Mouse (Mus musculus) heart, embryonic 15.5 days (tissue): ENCODE data around the gene Acyp1. TPM values are rescaled to one million over a fixed set of nuclear protein-coding genes. Genes with fewer than 3 reads are reported as not detected.

ENCODE experiments used
- ATAC-seq: fragments of 200-750 bp; cut with Nextera tagmentation; replicated peaks from 2 replicates; pipeline ENCODE4 v1.8.0; 2017; ENCODE audit warnings: low read depth, moderate TSS enrichment; ENCODE audit not compliant: insufficient number of reproducible peaks, insufficient read depth, low FRiP score
- H3K27ac ChIP-seq: fragments of 300-500 bp; sonication (generic); 2 replicates; pipeline ENCODE4 v1.5.1; 2015; ENCODE audit warnings: mild to moderate bottlenecking, inconsistent platforms
- H3K27me3 ChIP-seq: fragments of 300-500 bp; sonication (generic); 2 replicates; pipeline ENCODE4 v1.6.1; 2015; ENCODE audit warnings: inconsistent platforms
- H3K36me3 ChIP-seq: fragments of 300-500 bp; sonication (generic); 2 replicates; pipeline ENCODE4 v1.6.1; 2015; ENCODE audit warnings: mild to moderate bottlenecking, inconsistent platforms
- H3K4me1 ChIP-seq: fragments of 300-500 bp; sonication (generic); replicated peaks from 2 replicates; pipeline ENCODE4 v1.6.1; 2015; ENCODE audit warnings: inconsistent platforms
- H3K4me2 ChIP-seq: fragments of 300-500 bp; sonication (generic); 2 replicates; pipeline ENCODE4 v1.6.1; 2015; ENCODE audit warnings: inconsistent platforms, mild to moderate bottlenecking, moderate library complexity
- H3K4me3 ChIP-seq: fragments of 300-500 bp; sonication (generic); 2 replicates; pipeline ENCODE4 v1.5.1; 2015; ENCODE audit warnings: mild to moderate bottlenecking, inconsistent platforms
- H3K9ac ChIP-seq: fragments of 300-500 bp; sonication (generic); 2 replicates; pipeline ENCODE4 v1.6.1; 2015; ENCODE audit warnings: mild to moderate bottlenecking, inconsistent platforms
- H3K9me3 ChIP-seq: fragments of 300-500 bp; sonication (generic); replicated peaks from 2 replicates; pipeline ENCODE4 v1.6.1; 2016; ENCODE audit warnings: inconsistent platforms
- WGBS: fragments of 180-500 bp; shearing (Covaris S2); methylation state at CpG from one replicate; pipeline ENCODE4 v1.1.7; 2015; ENCODE audit warnings: mixed read lengths; 5-methylcytosine and 5-hydroxymethylcytosine counted together
- polyA plus RNA-seq: library from polyadenylated mRNA; unstranded; fragments of >200 nt; fragmentation: Nextera tagmentation; extraction: Ambion mirVana; gene quantifications from 2 replicates; pipeline ENCODE4 v1.2.1, GENCODE M21; 2015

Gene Acyp1
- polyA plus RNA-seq = 57.5 and 71.7 TPM in 2 replicates

GRCm38 (mm10) chr12:85287809-85288485, at the start of gene Acyp1:
Acyp1 (minus strand) TSS chr12:85288438.
- H3K4me3 ChIP-seq = peak within 1 kb of the TSS; percentile 59
- H3K9ac ChIP-seq = peak within 1 kb of the TSS; percentile 65
- H3K27me3 ChIP-seq = no peaks in the 10 kb centered on the region
- H3K9me3 ChIP-seq = no peaks in the 10 kb centered on the region
- peak within 1 kb of the TSS; percentile 83 for H3K4me2 ChIP-seq
- H3K4me1 ChIP-seq = peaks cover 31% of the 10 kb centered on the region
- ATAC-seq = peak; percentile 58
- peak within 1 kb of the TSS; percentile 77 for H3K27ac ChIP-seq
- H3K36me3 ChIP-seq = no peaks in the 10 kb centered on the region
- 12% methylated on average over 21 of the region's 21 CpGs for WGBS

GRCm38 (mm10) chr12:85337567-85338311, 49.5 kb upstream of the Acyp1 start:
- Histone ChIP-seq H3K27me3 (no peaks in the 10 kb centered on the region), H3K9me3 (no peaks in the 10 kb centered on the region), H3K4me1 (peaks cover 22% of the 10 kb centered on the region), H3K36me3 (peaks cover 21% of the 10 kb centered on the region), H3K9ac (peak overlapping the region; percentile 96), H3K27ac (no peak overlapping the region), H3K4me2 (peak overlapping the region; percentile 77), H3K4me3 (peak overlapping the region; percentile 95)
- 55% methylated on average over 6 of the region's 6 CpGs for WGBS
- no peak for ATAC-seq

GRCm38 (mm10) chr12:85330153-85330552, 41.9 kb upstream of the Acyp1 start:
- Histone ChIP-seq H3K36me3 (peaks cover 80% of the 10 kb centered on the region), H3K27me3 (no peaks in the 10 kb centered on the region), H3K4me2 (no peak overlapping the region), H3K9ac (no peak overlapping the region), H3K4me1 (no peaks in the 10 kb centered on the region), H3K4me3 (no peak overlapping the region), H3K27ac (no peak overlapping the region), H3K9me3 (no peaks in the 10 kb centered on the region)
- no peak for ATAC-seq
- 84% methylated on average over 7 of the region's 7 CpGs for WGBS

- peaks cover 96% of the 10 kb centered on the region for H3K36me3 ChIP-seq
- no peak overlapping the region for H3K4me2 ChIP-seq
- 46% methylated on average over 3 of the region's 3 CpGs for WGBS
- no peaks in the 10 kb centered on the region for H3K9me3 ChIP-seq
- no peak overlapping the region for H3K27ac ChIP-seq
- ATAC-seq = no peak
- H3K27me3 ChIP-seq = no peaks in the 10 kb centered on the region
- H3K4me1 ChIP-seq = peaks cover 8% of the 10 kb centered on the region
- H3K9ac ChIP-seq = no peak overlapping the region
- H3K4me3 ChIP-seq = no peak overlapping the region
Measured at GRCm38 (mm10) chr12:85308651-85309050, 20.4 kb upstream of the Acyp1 start.

GRCm38 (mm10) chr12:85305247-85305892, 17.1 kb upstream of the Acyp1 start:
- 0 out of 2 replicates have a peak overlapping the region, but pooled peaks have one; percentile 25 for H3K4me3 ChIP-seq
- H3K9ac ChIP-seq = peak overlapping the region; percentile 47; the same call in 1 of the 2 replicates
- no peaks in the 10 kb centered on the region for H3K27me3 ChIP-seq
- WGBS = 37% methylated on average over 16 of the region's 16 CpGs
- peak; percentile 40; the same call in 1 of the 2 replicates for ATAC-seq
- H3K9me3 ChIP-seq = no peaks in the 10 kb centered on the region
- H3K4me1 ChIP-seq = peaks cover 8% of the 10 kb centered on the region
- peak overlapping the region; percentile 67 for H3K27ac ChIP-seq
- H3K36me3 ChIP-seq = peaks cover 94% of the 10 kb centered on the region
- H3K4me2 ChIP-seq = peak overlapping the region; percentile 53

GRCm38 (mm10) chr12:85304725-85305124, 16.5 kb upstream of the Acyp1 start:
- Histone ChIP-seq H3K4me3 (no peak overlapping the region), H3K4me2 (no peak overlapping the region), H3K9ac (no peak overlapping the region), H3K27ac (no peak overlapping the region), H3K4me1 (peaks cover 8% of the 10 kb centered on the region), H3K9me3 (no peaks in the 10 kb centered on the region), H3K36me3 (peaks cover 93% of the 10 kb centered on the region), H3K27me3 (no peaks in the 10 kb centered on the region)
- WGBS = 60% methylated on average over 4 of the region's 4 CpGs
- no peak for ATAC-seq

GRCm38 (mm10) chr12:85303256-85303655, 15.0 kb upstream of the Acyp1 start:
- peaks cover 79% of the 10 kb centered on the region for H3K36me3 ChIP-seq
- no peak overlapping the region for H3K27ac ChIP-seq
- no peaks in the 10 kb centered on the region for H3K9me3 ChIP-seq
- ATAC-seq = no peak
- H3K4me2 ChIP-seq = no peak overlapping the region
- H3K4me1 ChIP-seq = peaks cover 8% of the 10 kb centered on the region
- no peak overlapping the region for H3K4me3 ChIP-seq
- 71% methylated on average over 2 of the region's 2 CpGs for WGBS
- no peaks in the 10 kb centered on the region for H3K27me3 ChIP-seq
- no peak overlapping the region for H3K9ac ChIP-seq

- 71% methylated on average over 1 of the region's 1 CpGs for WGBS
- H3K9me3 ChIP-seq = no peaks in the 10 kb centered on the region; the same call in 1 of the 2 replicates
- no peak overlapping the region for H3K4me3 ChIP-seq
- no peak overlapping the region for H3K27ac ChIP-seq
- peaks cover 11% of the 10 kb centered on the region; the same call in 1 of the 2 replicates for H3K4me1 ChIP-seq
- no peak overlapping the region for H3K4me2 ChIP-seq
- no peak for ATAC-seq
- H3K36me3 ChIP-seq = peaks cover 37% of the 10 kb centered on the region
- H3K9ac ChIP-seq = no peak overlapping the region
- no peaks in the 10 kb centered on the region for H3K27me3 ChIP-seq
Measured at GRCm38 (mm10) chr12:85298835-85299180, 10.6 kb upstream of the Acyp1 start.

GRCm38 (mm10) chr12:85298127-85298834, 10.0 kb upstream of the Acyp1 start:
- Histone ChIP-seq H3K4me2 (no peak overlapping the region), H3K9me3 (no peaks in the 10 kb centered on the region; the same call in 1 of the 2 replicates), H3K4me3 (no peak overlapping the region), H3K36me3 (peaks cover 33% of the 10 kb centered on the region), H3K4me1 (peaks cover 11% of the 10 kb centered on the region; the same call in 1 of the 2 replicates), H3K27me3 (no peaks in the 10 kb centered on the region), H3K9ac (no peak overlapping the region), H3K27ac (peak overlapping the region; percentile 35)
- 68% methylated on average over 11 of the region's 11 CpGs for WGBS
- ATAC-seq = no peak

- H3K9me3 ChIP-seq = no peaks in the 10 kb centered on the region; the same call in 1 of the 2 replicates
- peaks cover 27% of the 10 kb centered on the region for H3K36me3 ChIP-seq
- H3K4me1 ChIP-seq = peaks cover 12% of the 10 kb centered on the region; the same call in 1 of the 2 replicates
- no peak for ATAC-seq
- H3K27ac ChIP-seq = no peak overlapping the region
- H3K9ac ChIP-seq = no peak overlapping the region
- H3K4me2 ChIP-seq = no peak overlapping the region
- no peak overlapping the region for H3K4me3 ChIP-seq
- WGBS = 71% methylated on average over 10 of the region's 10 CpGs
- no peaks in the 10 kb centered on the region for H3K27me3 ChIP-seq
Measured at GRCm38 (mm10) chr12:85297345-85297997, 9.2 kb upstream of the Acyp1 start.
